Mouse (Mus musculus) liver, embryonic 14.5 days (tissue): ENCODE measurements at regions not wholly inside any gene's neighbourhood (a gene's known extent, or its start where the extent isn't known, plus 50 kb on each side); places are given as distances from the start of the nearest gene placed in this dataset.

ENCODE experiments used
- ATAC-seq: fragments of 200-750 bp; cut with Nextera tagmentation; 2 replicates; pipeline ENCODE4 v1.8.0; 2017; ENCODE audit warnings: moderate number of reproducible peaks, mild to moderate bottlenecking, moderate library complexity; ENCODE audit not compliant: insufficient read depth
- DNase-seq, 3 experiments: peaks; one replicate each; pipeline ENCODE4 v3.0.0-alpha.2; 2012 to 2013; ENCODE audit warnings: low read depth in 3 of 3, low spot score in 3 of 3
- H3K27ac ChIP-seq: fragments of 300-500 bp; sonication (generic); 2 replicates; pipeline ENCODE4 v1.5.1; 2014; ENCODE audit warnings: moderate library complexity, mild to moderate bottlenecking, control low read depth, inconsistent platforms
- H3K27me3 ChIP-seq: fragments of 300-500 bp; sonication (generic); 2 replicates; pipeline ENCODE4 v1.6.1; 2014; ENCODE audit warnings: mild to moderate bottlenecking, low read length, moderate library complexity; ENCODE audit not compliant: control insufficient read depth, insufficient read depth
- H3K36me3 ChIP-seq: fragments of 300-500 bp; sonication (generic); replicated peaks from 2 replicates; pipeline ENCODE4 v1.6.1; 2014; ENCODE audit warnings: low read depth; ENCODE audit not compliant: control insufficient read depth, insufficient read depth
- H3K4me1 ChIP-seq, 2 experiments: fragments of 200-500 bp in 1 of 2; fragments of 300-500 bp in 1 of 2; sonication (generic) in 1 of 2; replicated peaks; 2 replicates each; pipeline ENCODE4 v1.6.1; 2012 to 2014; ENCODE audit warnings: antibody characterized with exemption in 1 of 2, inconsistent platforms in 1 of 2, low read length in 1 of 2; ENCODE audit not compliant: control insufficient read depth in 2 of 2, insufficient read depth in 2 of 2
- H3K4me2 ChIP-seq: fragments of 300-500 bp; sonication (generic); 2 replicates; pipeline ENCODE4 v1.6.1; 2014; ENCODE audit warnings: low read depth, mild to moderate bottlenecking, control low read depth, moderate library complexity
- H3K4me3 ChIP-seq, 2 experiments: fragments of 200-500 bp in 1 of 2; fragments of 300-500 bp in 1 of 2; sonication (generic) in 1 of 2; 2 replicates each; pipeline ENCODE4 v1.5.1; 2012 to 2014; ENCODE audit warnings: low read depth in 2 of 2, low read length in 2 of 2, mild to moderate bottlenecking in 2 of 2, control low read depth in 1 of 2, inconsistent platforms in 1 of 2, moderate library complexity in 1 of 2; ENCODE audit not compliant: insufficient read depth in 1 of 2
- H3K9ac ChIP-seq: fragments of 300-500 bp; sonication (generic); replicated peaks from 2 replicates; pipeline ENCODE4 v1.6.1; 2014; ENCODE audit warnings: mild to moderate bottlenecking, control low read depth, moderate library complexity
- H3K9me3 ChIP-seq: fragments of 300-500 bp; sonication (generic); 2 replicates; pipeline ENCODE4 v1.6.1; 2016; ENCODE audit warnings: low read length, mixed read lengths; ENCODE audit not compliant: control insufficient read depth
- CTCF ChIP-seq: IDR thresholded peaks from 2 replicates; pipeline ENCODE4 v1.5.1; 2016; ENCODE audit warnings: antibody characterized with exemption, low read depth, control low read depth
- EP300 ChIP-seq: IDR thresholded peaks from 2 replicates; pipeline ENCODE4 v1.6.1; 2016; ENCODE audit warnings: antibody characterized with exemption, low read depth
- WGBS: fragments of 180-500 bp; shearing (Covaris S2); extraction: QIAGEN DNeasy Blood & Tissue Kit; methylation state at CpG from one replicate; pipeline ENCODE4 v1.1.7; 2014; ENCODE audit not compliant: insufficient replicate concordance; 5-methylcytosine and 5-hydroxymethylcytosine counted together

DNA sequence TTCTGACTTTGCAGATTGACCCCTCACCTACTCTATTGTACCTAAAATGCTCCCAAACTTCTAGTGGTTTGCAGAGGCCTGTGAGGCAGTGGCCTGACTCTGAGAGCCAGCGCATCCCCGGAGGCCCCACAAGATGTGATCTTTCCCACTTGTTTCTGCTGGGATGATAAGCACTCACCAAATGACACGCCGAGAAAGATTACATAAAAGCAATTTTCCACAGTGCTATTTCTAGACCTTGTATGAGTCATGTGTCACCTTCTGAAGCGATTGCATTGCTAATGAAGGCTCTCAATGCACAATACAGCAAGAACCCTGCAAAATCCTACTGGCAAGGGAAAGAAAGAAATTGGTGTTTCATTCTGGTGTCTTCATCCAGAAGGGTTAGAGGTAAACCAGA is 97.8 kb upstream of the Cd180 start:
- no peaks in the 10 kb centered on the region for H3K27me3 ChIP-seq
- no peaks in the 10 kb centered on the region for H3K36me3 ChIP-seq
- H3K4me2 ChIP-seq = no peak overlapping the region
- no peak overlapping the region for H3K9ac ChIP-seq
- DNase-seq (no peak), ATAC-seq (no peak)
- 48% methylated on average over 5 of the region's 5 CpGs for WGBS
- no peak overlapping the region for H3K27ac ChIP-seq
- H3K4me3 ChIP-seq = no peak overlapping the region
- TF ChIP-seq CTCF (no peak), EP300 (no peak)
- H3K4me1 ChIP-seq = no peaks in the 10 kb centered on the region
- H3K9me3 ChIP-seq = no peaks in the 10 kb centered on the region

DNA sequence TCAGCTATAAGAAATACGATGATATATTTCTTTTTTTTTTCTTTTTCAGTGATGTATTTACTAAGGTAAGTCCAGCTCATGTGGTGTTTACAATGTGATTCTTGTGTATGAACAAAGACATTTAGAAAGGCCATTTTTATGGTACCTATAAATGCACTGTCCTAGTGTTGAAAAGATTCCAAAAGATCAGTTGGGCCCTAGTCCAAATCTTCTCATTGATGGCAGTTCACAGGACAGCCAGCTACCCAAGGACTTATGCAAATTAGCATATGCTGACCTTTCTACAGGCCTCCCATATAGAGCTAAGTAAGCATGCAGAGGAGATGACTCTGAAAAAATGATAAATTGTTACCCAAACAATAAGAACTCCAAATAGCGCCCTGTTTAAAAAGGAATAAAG is 97.3 kb upstream of the Cd180 start:
- Histone ChIP-seq H3K4me2 (no peak overlapping the region), H3K36me3 (no peaks in the 10 kb centered on the region), H3K4me1 (no peaks in the 10 kb centered on the region), H3K27me3 (no peaks in the 10 kb centered on the region), H3K9me3 (no peaks in the 10 kb centered on the region), H3K9ac (no peak overlapping the region), H3K27ac (no peak overlapping the region), H3K4me3 (no peak overlapping the region)
- WGBS = 60% methylated on average over 2 of the region's 2 CpGs
- ATAC-seq (no peak), DNase-seq (no peak)
- TF ChIP-seq CTCF (no peak), EP300 (no peak)

DNA sequence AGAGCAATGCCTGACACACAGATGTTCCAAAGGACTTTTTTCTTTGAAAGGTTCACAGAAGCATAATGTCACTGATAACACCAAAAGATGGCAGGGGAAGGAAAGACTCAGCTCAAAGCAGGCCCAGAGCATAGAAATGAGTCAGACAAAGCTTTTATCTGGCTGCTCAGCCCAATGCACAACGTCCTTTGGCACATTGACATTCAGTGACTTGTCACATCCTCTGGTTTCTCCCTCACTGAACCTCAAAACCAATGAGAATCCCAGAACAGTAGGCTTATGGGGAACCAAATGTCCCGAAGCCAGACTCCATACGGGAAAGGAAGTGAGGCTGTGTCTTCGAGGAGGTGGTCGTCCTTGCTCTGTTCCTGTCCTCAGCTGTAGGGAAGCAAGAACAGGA is 95.2 kb upstream of the Cd180 start:
- ATAC-seq = no peak
- no peak for DNase-seq
- H3K9me3 ChIP-seq = no peaks in the 10 kb centered on the region
- no peak for TF ChIP-seq CTCF
- TF ChIP-seq EP300 = no peak
- no peak overlapping the region for H3K9ac ChIP-seq
- H3K36me3 ChIP-seq = no peaks in the 10 kb centered on the region
- H3K4me2 ChIP-seq = no peak overlapping the region
- no peak overlapping the region for H3K27ac ChIP-seq
- H3K27me3 ChIP-seq = no peaks in the 10 kb centered on the region
- WGBS = 49% methylated on average over 5 of the region's 5 CpGs
- H3K4me1 ChIP-seq = no peaks in the 10 kb centered on the region
- no peak overlapping the region for H3K4me3 ChIP-seq

DNA sequence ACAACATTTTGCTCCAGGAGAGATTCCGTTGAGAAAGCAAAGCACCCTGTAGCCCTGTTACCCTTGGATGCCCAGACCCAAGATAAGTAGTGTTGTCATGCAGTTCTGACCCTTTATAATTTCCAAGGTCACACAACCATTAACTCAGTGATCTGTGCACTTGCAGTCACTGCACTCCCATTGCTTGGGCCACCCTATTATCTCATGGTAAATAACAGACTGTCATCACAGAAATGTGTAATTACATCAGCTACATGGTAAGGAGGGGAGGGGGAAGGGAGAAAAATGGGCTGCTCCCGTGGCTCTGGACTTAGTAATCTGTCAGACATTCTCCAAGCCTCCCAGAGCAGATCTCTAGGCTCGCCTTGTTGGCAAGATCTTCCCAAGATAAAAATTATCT is 93.8 kb upstream of the Cd180 start:
- Histone ChIP-seq H3K27me3 (no peaks in the 10 kb centered on the region), H3K36me3 (no peaks in the 10 kb centered on the region), H3K4me1 (no peaks in the 10 kb centered on the region), H3K4me3 (no peak overlapping the region), H3K9me3 (no peaks in the 10 kb centered on the region), H3K4me2 (no peak overlapping the region), H3K27ac (no peak overlapping the region), H3K9ac (no peak overlapping the region)
- no peak for DNase-seq
- ATAC-seq = no peak
- no peak for TF ChIP-seq EP300
- no peak for TF ChIP-seq CTCF
- 44% methylated on average over 3 of the region's 3 CpGs for WGBS

DNA sequence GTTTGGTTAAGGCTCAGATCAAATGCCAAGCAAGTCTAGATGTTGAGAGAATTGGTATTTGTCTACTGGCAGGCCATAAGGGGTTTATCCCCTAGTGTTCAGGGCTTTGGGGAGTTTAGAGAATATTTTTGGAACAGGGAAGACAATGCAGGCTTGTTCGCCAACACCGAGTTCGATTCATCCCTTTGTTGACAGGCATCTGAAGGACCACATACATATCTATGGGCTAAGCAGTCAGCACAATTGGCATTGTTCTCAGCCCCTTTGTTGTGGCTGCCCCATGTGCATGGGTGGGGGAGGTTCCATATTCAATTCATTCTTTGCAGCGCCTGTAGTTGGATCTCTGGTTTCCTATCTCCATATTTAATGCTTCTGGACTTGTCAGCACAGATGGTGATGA is 93.3 kb upstream of the Cd180 start:
- no peak overlapping the region for H3K9ac ChIP-seq
- DNase-seq (no peak), ATAC-seq (no peak)
- TF ChIP-seq EP300 (no peak), CTCF (no peak)
- H3K4me1 ChIP-seq = no peaks in the 10 kb centered on the region
- 60% methylated on average over 4 of the region's 4 CpGs for WGBS
- H3K4me2 ChIP-seq = no peak overlapping the region
- H3K27ac ChIP-seq = no peak overlapping the region
- H3K9me3 ChIP-seq = no peaks in the 10 kb centered on the region
- no peak overlapping the region for H3K4me3 ChIP-seq
- H3K36me3 ChIP-seq = no peaks in the 10 kb centered on the region
- no peaks in the 10 kb centered on the region for H3K27me3 ChIP-seq

DNA sequence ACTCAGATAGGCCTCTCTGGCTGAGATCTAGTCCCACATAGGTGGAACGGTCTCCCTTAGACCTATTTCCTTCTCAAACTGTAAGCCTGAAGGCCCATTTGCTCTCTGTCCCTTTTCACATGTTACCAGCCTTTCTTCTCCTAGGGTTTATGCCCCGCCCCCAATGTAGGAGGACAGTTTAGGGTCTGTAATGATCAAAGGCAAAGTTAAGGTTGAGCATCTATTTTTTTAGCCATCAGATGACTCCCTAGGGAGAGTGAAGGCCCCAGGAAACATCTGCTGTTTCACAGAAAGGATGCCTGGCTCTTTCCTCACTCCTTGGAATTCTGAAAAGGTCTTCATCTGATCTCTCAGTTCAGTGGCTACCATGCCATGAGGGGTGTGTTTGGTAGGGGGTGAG is 68.9 kb upstream of the Cd180 start:
- no peak overlapping the region for H3K4me3 ChIP-seq
- 43% methylated on average over 2 of the region's 2 CpGs for WGBS
- no peak overlapping the region for H3K27ac ChIP-seq
- H3K4me2 ChIP-seq = no peak overlapping the region
- H3K36me3 ChIP-seq = no peaks in the 10 kb centered on the region
- no peaks in the 10 kb centered on the region for H3K27me3 ChIP-seq
- ATAC-seq (no peak), DNase-seq (no peak)
- no peak overlapping the region for H3K9ac ChIP-seq
- TF ChIP-seq CTCF = no peak
- TF ChIP-seq EP300 = no peak
- no peaks in the 10 kb centered on the region for H3K9me3 ChIP-seq
- H3K4me1 ChIP-seq = no peaks in the 10 kb centered on the region
